In the genomic region with DNA sequence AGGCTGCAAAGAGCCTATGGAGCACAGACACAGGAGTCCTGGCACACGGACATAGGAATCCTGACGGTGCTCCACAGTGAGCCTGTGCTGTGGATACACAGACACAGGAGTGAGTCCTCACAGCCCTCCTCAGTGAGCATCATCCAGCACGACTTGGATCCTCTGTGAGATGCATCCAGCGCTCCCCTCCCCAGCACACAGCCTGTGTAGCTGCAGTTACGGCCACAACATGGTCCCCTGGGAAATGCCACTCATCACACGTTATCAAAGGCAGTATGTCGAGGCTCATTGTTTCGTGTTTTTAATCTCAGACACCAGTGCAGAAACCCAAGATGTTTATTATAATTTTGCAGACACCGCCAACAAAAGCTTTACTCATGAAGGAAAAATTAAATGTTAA, we compare ENCODE assay signal across 23 mouse cellular contexts.
DNase-seq lines count a peak whose midpoint lies in the region; ATAC-seq and TF ChIP-seq lines count a peak whose summit lies in the region.
"Had no signal": no experiment of that assay in that cellular context is flagged by ENCODE, and none has a peak within 500 bp of the region (broad histone marks: within the 10 kb centered on the region; RNA-seq: fewer than 3 reads in every experiment).

No protein-coding gene starts in this region.

- no peak overlapping the region for H3K4me3 ChIP-seq in lung, adult 2 months (replicated peaks; ENCODE audit: extremely low read depth, low read depth, low read length)
- H3K4me3 ChIP-seq in embryonic facial prominence, embryonic 10.5 days = no peak overlapping the region
- H3K4me3 ChIP-seq: embryonic facial prominence, embryonic 13.5 days; erythroblast, embryonic 14.5 days; intestine, embryonic 15.5 days; limb, embryonic 12.5 days had no signal

- no peaks in the 10 kb centered on the region for H3K36me3 ChIP-seq in embryonic facial prominence, embryonic 10.5 days (replicated peaks)
- H3K36me3 ChIP-seq: embryonic facial prominence, embryonic 13.5 days; intestine, embryonic 15.5 days; limb, embryonic 12.5 days had no signal

- peak; percentile 79 for ATAC-seq in frontal cortex, adult (ENCODE audit: low TSS enrichment)
- ATAC-seq: intestine, embryonic 15.5 days; liver, postnatal 0 days had no signal

- no peak for DNase-seq in frontal cortex, postnatal 14 days (ENCODE audit: low spot score in 2 of 2)
- peak; percentile 10 for DNase-seq in lung, postnatal 10 days
- DNase-seq in lung, adult 2 months = no peak
- peak; percentile 28 for DNase-seq in retina, embryonic 14.5 days (ENCODE audit: low spot score)
- DNase-seq in retina, postnatal 1 day = no peak
- no peak for DNase-seq in embryonic facial prominence, embryonic 10.5 days (ENCODE audit: low spot score)
- no peak for DNase-seq in cerebellum, postnatal 14 days
- DNase-seq: adrenal gland, postnatal 25 days; cerebellum, adult 11 months; cerebellum, adult 9-11 months; heart, postnatal 4 days; kidney, adult 8-10 months; kidney, postnatal 10 days; liver, postnatal 0 days; lung, postnatal 14 days; thymus, adult 2 months; thymus, postnatal 4 days had no signal

- TF ChIP-seq CTCF in lung, adult 2 months (IDR thresholded peaks at IDR 0.05; ENCODE audit: insufficient read depth, low read length) = no peak

- H3K4me1 ChIP-seq in lung, adult 2 months (ENCODE audit: control insufficient read depth, insufficient read depth, low read length) = no peaks in the 10 kb centered on the region
- peaks cover 7% of the 10 kb centered on the region for H3K4me1 ChIP-seq in embryonic facial prominence, embryonic 10.5 days
- H3K4me1 ChIP-seq: intestine, embryonic 15.5 days had no signal

- WGBS in lung, adult 2 months = 48% methylated on average over 9 of the region's 9 CpGs
- 74% methylated on average over 9 of the region's 9 CpGs for WGBS in embryonic facial prominence, embryonic 10.5 days

- no peaks in the 10 kb centered on the region for H3K9me3 ChIP-seq in embryonic facial prominence, embryonic 10.5 days
- H3K9me3 ChIP-seq: embryonic facial prominence, embryonic 13.5 days; intestine, embryonic 15.5 days; limb, embryonic 12.5 days had no signal

- H3K27me3 ChIP-seq in embryonic facial prominence, embryonic 10.5 days (replicated peaks; ENCODE audit: low read depth, poor library complexity, severe bottlenecking) = no peaks in the 10 kb centered on the region
- H3K27me3 ChIP-seq: embryonic facial prominence, embryonic 13.5 days; intestine, embryonic 15.5 days; limb, embryonic 12.5 days had no signal

- no peak for TF ChIP-seq POLR2A in lung, adult 2 months (IDR thresholded peaks at IDR 0.05; ENCODE audit: borderline replicate concordance, extremely low read depth, low read depth, low read length)

- no peak overlapping the region for H3K27ac ChIP-seq in embryonic facial prominence, embryonic 10.5 days (replicated peaks)
- H3K27ac ChIP-seq: embryonic facial prominence, embryonic 13.5 days; intestine, embryonic 15.5 days; limb, embryonic 12.5 days; stomach, postnatal 0 days had no signal

Comparison
In these comparisons a context has a peak if more than half of its experiments do, and no peak if none do; other contexts are left out.
1. DNase-seq: peak in lung, postnatal 10 days (single experiment) and retina, embryonic 14.5 days (single experiment); none in frontal cortex, postnatal 14 days (0 of 2), lung, adult 2 months (single experiment), retina, postnatal 1 day (single experiment), embryonic facial prominence, embryonic 10.5 days (single experiment) and cerebellum, postnatal 14 days (0 of 2).